Mouse (Mus musculus): ENCODE data around the gene Rreb1.

Gene Rreb1

GRCm38 (mm10) chr13:37967052-37967437 is 188.8 kb downstream of the Rreb1 start:
- DNase-seq (ENCODE audit: low read depth in 2 of 2, low spot score in 2 of 2), result no peak

GRCm38 (mm10) chr13:37967565-37967964 is 189.4 kb downstream of the Rreb1 start:
- DNase-seq (ENCODE audit: low read depth in 2 of 2, low spot score in 2 of 2), result no peak

GRCm38 (mm10) chr13:37969337-37969736 is 191.1 kb downstream of the Rreb1 start:
- DNase-seq (ENCODE audit: low read depth in 2 of 2, low spot score in 2 of 2), result peak; percentile 80 to 89

GRCm38 (mm10) chr13:37969988-37970387 is 191.8 kb downstream of the Rreb1 start:
- no peak for DNase-seq (ENCODE audit: low read depth in 2 of 2, low spot score in 2 of 2)

GRCm38 (mm10) chr13:37970887-37971530 is 192.8 kb downstream of the Rreb1 start:
- DNase-seq (ENCODE audit: low read depth in 2 of 2, low spot score in 2 of 2), result no peak

GRCm38 (mm10) chr13:37974036-37974435 is 195.8 kb downstream of the Rreb1 start:
- DNase-seq (ENCODE audit: low read depth in 2 of 2, low spot score in 2 of 2), result no peak

GRCm38 (mm10) chr13:37974731-37975130 is 196.5 kb downstream of the Rreb1 start:
- DNase-seq (ENCODE audit: low read depth in 2 of 2, low spot score in 2 of 2), result no peak

GRCm38 (mm10) chr13:37979506-37979905 is 201.3 kb downstream of the Rreb1 start:
- no peak for DNase-seq (ENCODE audit: low read depth in 2 of 2, low spot score in 2 of 2)

- DNase-seq (ENCODE audit: low read depth in 2 of 2, low spot score in 2 of 2), result no peak
These were observed 202.1 kb downstream of the Rreb1 start for GRCm38 (mm10) chr13:37980346-37980745.

- DNase-seq (ENCODE audit: low read depth in 2 of 2, low spot score in 2 of 2), result no peak
These were observed 202.9 kb downstream of the Rreb1 start for GRCm38 (mm10) chr13:37981063-37981462.

GRCm38 (mm10) chr13:37986166-37986565 is 208.0 kb downstream of the Rreb1 start:
- DNase-seq (ENCODE audit: low read depth in 2 of 2, low spot score in 2 of 2), result no peak

GRCm38 (mm10) chr13:37989701-37990100 is 211.5 kb downstream of the Rreb1 start:
- DNase-seq (ENCODE audit: low read depth in 2 of 2, low spot score in 2 of 2), result no peak

- DNase-seq (ENCODE audit: low read depth in 2 of 2, low spot score in 2 of 2), result no peak
These were observed 214.6 kb downstream of the Rreb1 start for GRCm38 (mm10) chr13:37992638-37993371.

GRCm38 (mm10) chr13:37993376-37993703 is 215.1 kb downstream of the Rreb1 start:
- DNase-seq (ENCODE audit: low read depth in 2 of 2, low spot score in 2 of 2), result no peak

- peak; percentile 91 to 92 for DNase-seq (ENCODE audit: low read depth in 2 of 2, low spot score in 2 of 2)
These were observed 215.7 kb downstream of the Rreb1 start, which contains the start of gene Ssr1 for GRCm38 (mm10) chr13:37993704-37994404. Gene Ssr1 (minus strand): TSS chr13:37994217.

- DNase-seq (ENCODE audit: low read depth in 2 of 2, low spot score in 2 of 2), result no peak
These were observed 216.2 kb downstream of the Rreb1 start for GRCm38 (mm10) chr13:37994405-37994749.

- no peak for DNase-seq (ENCODE audit: low read depth in 2 of 2, low spot score in 2 of 2)
These were observed 221.5 kb downstream of the Rreb1 start for GRCm38 (mm10) chr13:37999713-38000112.

Data from CD8-positive naive resting alpha-beta T cell, adult 2 months (primary cell).